Mouse (Mus musculus) liver, postnatal 0 days (tissue): ENCODE measurements around the gene Gm44502. TPM values are rescaled to one million over a fixed set of nuclear protein-coding genes. Genes with fewer than 3 reads are reported as not detected.

Experiments
- ATAC-seq: fragments of 200-750 bp; cut with Nextera tagmentation; 2 replicates; pipeline ENCODE4 v1.8.0; 2017; ENCODE audit warnings: mild to moderate bottlenecking, moderate library complexity
- DNase-seq: peaks from one replicate; pipeline ENCODE4 v3.0.0-alpha.2; 2016
- H3K27ac ChIP-seq: fragments of 300-500 bp; sonication (generic); 2 replicates; pipeline ENCODE4 v1.5.1; 2014; ENCODE audit warnings: antibody characterized with exemption, moderate library complexity, mild to moderate bottlenecking, low read depth
- H3K27me3 ChIP-seq: fragments of 300-500 bp; sonication (generic); 2 replicates; pipeline ENCODE4 v1.6.1; 2014; ENCODE audit warnings: low read length, control low read depth, mixed read lengths; ENCODE audit not compliant: insufficient read depth
- H3K36me3 ChIP-seq: fragments of 300-500 bp; sonication (generic); replicated peaks from 2 replicates; pipeline ENCODE4 v1.6.1; 2014; ENCODE audit warnings: mild to moderate bottlenecking, control low read depth, low read length, moderate library complexity, mixed read lengths; ENCODE audit not compliant: insufficient read depth
- H3K4me1 ChIP-seq: fragments of 300-500 bp; sonication (generic); 2 replicates; pipeline ENCODE4 v1.6.1; 2014; ENCODE audit warnings: antibody characterized with exemption, mild to moderate bottlenecking, control low read depth; ENCODE audit not compliant: insufficient read depth
- H3K4me2 ChIP-seq: fragments of 300-500 bp; sonication (generic); 2 replicates; pipeline ENCODE4 v1.6.1; 2014; ENCODE audit warnings: low read depth, mild to moderate bottlenecking, low read length, moderate library complexity, mixed read lengths
- H3K4me3 ChIP-seq: fragments of 300-500 bp; sonication (generic); 2 replicates; pipeline ENCODE4 v1.5.1; 2014; ENCODE audit warnings: low read depth, low read length
- H3K9ac ChIP-seq: fragments of 300-500 bp; sonication (generic); replicated peaks from 2 replicates; pipeline ENCODE4 v1.6.1; 2014; ENCODE audit warnings: mild to moderate bottlenecking, moderate library complexity
- H3K9me3 ChIP-seq: fragments of 300-500 bp; sonication (generic); 2 replicates; pipeline ENCODE4 v1.6.1; 2016; ENCODE audit warnings: mild to moderate bottlenecking, control low read depth, low read length, mixed read lengths
- CTCF ChIP-seq: sonication (generic); IDR thresholded peaks from 2 replicates; pipeline ENCODE4 v1.5.1; 2016; ENCODE audit warnings: antibody characterized with exemption, low read depth
- EP300 ChIP-seq: IDR thresholded peaks from 2 replicates; pipeline ENCODE4 v1.6.1; 2016; ENCODE audit warnings: antibody characterized with exemption, low read depth, mild to moderate bottlenecking
- WGBS: fragments of 180-500 bp; shearing (Covaris S2); extraction: QIAGEN DNeasy Blood & Tissue Kit; methylation state at CpG from one replicate; pipeline ENCODE4 v1.1.7; 2014; ENCODE audit not compliant: insufficient replicate concordance; 5-methylcytosine and 5-hydroxymethylcytosine counted together
- polyA plus RNA-seq: library from polyadenylated mRNA; unstranded; fragments of >200 nt; fragmentation: Nextera tagmentation; extraction: Ambion mirVana; gene quantifications from 2 replicates; pipeline ENCODE4 v1.2.1, GENCODE M21; 2015

The Gm44502 gene
- polyA plus RNA-seq, 1 experiment from 2014 or later, result not detected

DNA sequence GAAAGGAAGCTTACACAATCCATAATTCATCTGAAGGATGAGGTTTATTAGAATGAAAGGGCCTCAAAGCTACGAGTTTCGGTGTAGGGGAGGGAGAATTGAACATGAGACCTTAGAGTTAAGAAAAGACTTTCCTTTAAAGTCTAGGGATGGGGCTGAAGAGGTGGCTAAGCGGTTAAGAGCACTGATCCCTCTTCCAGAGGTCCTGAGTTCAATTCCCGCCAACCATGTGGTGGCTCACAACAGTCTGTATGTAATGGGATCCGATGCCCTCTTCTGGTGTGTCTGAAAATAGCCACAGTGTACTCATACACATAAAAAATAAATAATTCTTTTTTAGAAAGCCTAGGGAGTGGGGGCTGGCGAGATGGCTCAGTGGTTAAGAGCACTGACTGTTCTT lies 845 bp upstream of the Gm44502 start:
- H3K27ac ChIP-seq, result peak overlapping the region; percentile 100
- 32% methylated on average over 6 of the region's 6 CpGs for WGBS
- TF ChIP-seq EP300 (no peak), CTCF (peak; percentile 22)

DNA sequence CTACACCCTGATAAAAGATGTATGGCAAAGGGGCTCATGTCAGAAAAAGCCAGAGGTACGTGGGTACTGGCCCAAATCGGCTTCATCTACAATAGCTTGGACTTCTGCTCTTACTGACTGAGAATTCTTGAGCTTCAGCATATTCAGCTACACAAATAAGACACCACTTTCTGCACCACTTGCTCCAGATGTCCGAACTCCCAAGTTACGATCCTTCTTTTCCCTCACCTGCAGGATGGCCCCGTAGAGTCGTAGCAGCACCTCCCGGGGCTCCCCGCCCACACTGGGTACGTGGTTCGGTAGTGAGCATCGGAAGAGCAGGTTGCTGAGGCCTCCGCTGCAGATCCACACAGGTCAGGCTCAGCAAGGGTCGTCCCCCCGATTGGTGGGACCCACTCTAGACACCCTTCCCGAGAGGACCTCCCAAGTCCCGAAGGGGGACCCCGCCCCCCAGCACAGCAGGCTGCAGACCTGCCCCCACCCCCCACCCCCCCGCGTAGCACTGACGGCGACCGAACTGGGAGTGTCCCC lies 610 bp downstream of the Gm44502 start:
- ATAC-seq (no peak), DNase-seq (no peak)
- 11% methylated on average over 20 of the region's 22 CpGs for WGBS
- Histone ChIP-seq H3K9ac (peak overlapping the region; percentile 97), H3K9me3 (no peaks in the 10 kb centered on the region), H3K4me3 (peak overlapping the region; percentile 92), H3K27ac (peak overlapping the region; percentile 100), H3K27me3 (no peaks in the 10 kb centered on the region), H3K4me1 (peaks cover 15% of the 10 kb centered on the region), H3K4me2 (peak overlapping the region; percentile 97), H3K36me3 (peaks cover 19% of the 10 kb centered on the region)
- TF ChIP-seq EP300 (no peak), CTCF (no peak)

More for the DNA sequence above, 845 bp upstream of the Gm44502 start:
- peaks cover 15% of the 10 kb centered on the region for H3K4me1 ChIP-seq
- H3K27me3 ChIP-seq, result no peaks in the 10 kb centered on the region
- peaks cover 19% of the 10 kb centered on the region for H3K36me3 ChIP-seq
- ATAC-seq, result no peak
- DNase-seq, result no peak
- H3K9me3 ChIP-seq, result no peaks in the 10 kb centered on the region
- peak overlapping the region; percentile 97 for H3K4me2 ChIP-seq
- H3K4me3 ChIP-seq, result peak overlapping the region; percentile 92
- H3K9ac ChIP-seq, result peak overlapping the region; percentile 97

DNA sequence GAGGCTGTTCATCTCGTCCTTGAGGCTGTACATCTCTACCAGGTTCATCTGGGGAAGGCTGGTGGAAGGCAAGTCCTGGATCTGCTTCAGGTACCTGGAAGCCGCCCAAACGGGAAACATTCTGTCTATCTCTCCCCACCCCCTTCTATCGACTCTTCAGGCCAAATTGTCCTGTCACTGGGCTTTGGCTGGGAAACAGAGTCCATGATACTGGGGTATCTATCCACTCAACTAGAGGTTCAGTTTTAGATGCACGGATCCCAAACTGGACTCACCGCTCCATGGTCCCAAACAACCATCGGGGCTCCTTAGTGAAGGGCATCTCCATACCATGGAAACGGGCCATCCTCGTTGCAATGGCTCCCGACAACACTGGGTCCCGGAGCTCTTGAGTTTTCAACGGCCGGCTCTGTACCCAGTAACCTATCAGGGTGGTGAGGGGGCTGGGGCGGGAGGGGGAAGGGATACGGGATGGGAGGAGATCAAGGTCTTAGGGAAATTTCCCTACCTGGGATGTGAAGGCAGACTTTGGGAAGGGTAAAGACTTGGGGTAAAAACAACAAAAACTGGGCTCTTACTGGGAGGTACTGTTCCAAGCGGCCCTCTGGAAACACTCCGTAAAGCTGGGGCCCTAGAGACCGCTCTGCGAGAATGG lies 1.2 kb downstream of the Gm44502 start:
- TF ChIP-seq CTCF (no peak), EP300 (no peak)
- H3K9ac ChIP-seq, result peak overlapping the region; percentile 97; the same call in 1 of the 2 replicates
- peak overlapping the region; percentile 92 for H3K4me3 ChIP-seq
- peak overlapping the region; percentile 97 for H3K4me2 ChIP-seq
- H3K36me3 ChIP-seq, result peaks cover 19% of the 10 kb centered on the region
- ATAC-seq, result no peak
- H3K4me1 ChIP-seq, result peaks cover 15% of the 10 kb centered on the region
- H3K9me3 ChIP-seq, result no peaks in the 10 kb centered on the region
- WGBS, result 86% methylated on average over 19 of the region's 19 CpGs
- DNase-seq, result no peak
- no peaks in the 10 kb centered on the region for H3K27me3 ChIP-seq
- H3K27ac ChIP-seq, result peak overlapping the region; percentile 100; the same call in 1 of the 2 replicates

DNA sequence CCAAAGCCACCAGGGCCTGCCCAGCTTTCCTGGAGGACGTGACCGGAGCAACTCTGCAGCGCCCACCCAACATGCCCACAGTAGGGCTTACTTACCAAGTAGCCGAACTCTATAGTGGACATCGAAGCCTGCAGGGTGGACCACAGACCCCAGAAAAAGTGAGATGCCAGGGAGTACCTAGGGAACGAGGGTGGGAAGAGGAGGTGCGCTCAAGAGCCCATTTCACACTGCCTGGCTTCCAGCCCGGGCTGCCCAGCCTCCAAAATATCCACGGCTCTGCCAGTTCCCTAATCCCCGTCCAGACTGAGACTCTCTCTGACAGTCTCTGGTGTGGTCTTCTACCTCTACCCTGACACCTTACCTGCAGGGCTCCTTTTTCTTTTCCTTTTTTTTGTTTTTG lies 2.8 kb downstream of the Gm44502 start:
- Histone ChIP-seq H3K4me2 (no peak overlapping the region), H3K4me3 (no peak overlapping the region), H3K9me3 (no peaks in the 10 kb centered on the region), H3K9ac (no peak overlapping the region), H3K27ac (no peak overlapping the region), H3K27me3 (no peaks in the 10 kb centered on the region), H3K4me1 (peaks cover 15% of the 10 kb centered on the region), H3K36me3 (peaks cover 24% of the 10 kb centered on the region)
- no peak for TF ChIP-seq CTCF
- no peak for TF ChIP-seq EP300
- ATAC-seq, result no peak
- no peak for DNase-seq
- 91% methylated on average over 10 of the region's 10 CpGs for WGBS

DNA sequence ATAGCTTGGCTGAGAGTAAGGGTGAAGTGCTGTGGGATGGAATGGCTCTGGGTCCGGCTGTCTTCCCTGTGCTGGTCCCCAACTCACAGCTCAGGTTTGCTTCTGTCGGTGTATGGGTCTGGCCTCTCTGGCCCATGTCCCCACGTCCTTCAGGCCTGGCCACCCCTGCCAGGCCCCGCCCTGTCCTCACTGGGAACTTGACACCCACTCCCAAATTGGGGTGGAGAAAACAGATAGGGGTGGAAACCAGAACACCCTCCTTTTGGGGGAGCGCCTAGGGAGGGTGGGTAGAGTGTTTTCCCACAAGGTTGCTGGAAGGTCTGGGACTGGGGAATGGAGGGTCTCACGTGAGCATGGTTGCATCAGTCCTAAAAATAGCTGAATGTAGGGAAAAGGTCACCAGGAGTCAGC lies 3.8 kb downstream of the Gm44502 start, which contains the start of gene Cpt1b:
TSS of gene Cpt1b (minus strand) at position 153 of the 411 bp plus-strand sequence.
- Histone ChIP-seq H3K27ac (peak within 1 kb of the TSS; percentile 76), H3K4me2 (peak within 1 kb of the TSS; percentile 59), H3K27me3 (no peaks in the 10 kb centered on the region), H3K36me3 (peaks cover 26% of the 10 kb centered on the region), H3K4me1 (peaks cover 10% of the 10 kb centered on the region), H3K9ac (peak within 1 kb of the TSS; percentile 50; the same call in 1 of the 2 replicates), H3K9me3 (no peaks in the 10 kb centered on the region), H3K4me3 (no peak within 1 kb of the TSS)
- peak; percentile 53 for DNase-seq
- TF ChIP-seq EP300 (peak; percentile 60), CTCF (no peak)
- WGBS, result 62% methylated on average over 6 of the region's 6 CpGs
- ATAC-seq, result peak; percentile 6

DNA sequence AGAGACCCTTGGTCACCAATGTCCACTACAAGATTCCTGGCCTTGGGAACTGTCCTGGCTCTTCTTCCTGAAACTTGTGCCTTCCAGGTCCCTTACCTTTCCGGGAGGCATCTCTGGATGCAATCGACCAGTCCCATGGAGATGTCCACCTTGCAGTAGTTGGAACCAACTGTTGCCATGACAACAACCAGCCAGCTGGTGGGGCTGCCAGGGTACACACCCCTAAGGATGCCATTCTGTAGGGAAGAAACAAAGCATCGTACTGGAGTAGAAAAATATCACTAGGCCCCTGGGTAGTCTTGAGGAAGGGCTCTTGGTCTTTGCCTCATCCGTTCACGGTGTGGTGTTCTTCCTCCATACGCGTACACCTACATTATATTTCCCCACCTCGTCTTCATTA lies 4.9 kb downstream of the Gm44502 start:
- WGBS, result 83% methylated on average over 8 of the region's 8 CpGs
- peaks cover 30% of the 10 kb centered on the region for H3K36me3 ChIP-seq
- H3K4me1 ChIP-seq, result peaks cover 6% of the 10 kb centered on the region
- ATAC-seq, result no peak
- H3K4me3 ChIP-seq, result no peak overlapping the region
- H3K9me3 ChIP-seq, result no peaks in the 10 kb centered on the region
- H3K27ac ChIP-seq, result no peak overlapping the region
- no peak overlapping the region for H3K4me2 ChIP-seq
- no peaks in the 10 kb centered on the region for H3K27me3 ChIP-seq
- TF ChIP-seq EP300 (no peak), CTCF (no peak)
- no peak for DNase-seq
- H3K9ac ChIP-seq, result no peak overlapping the region
